Mouse (Mus musculus): Measurements from ENCODE around the gene Otud4.
"Not testable (repeated sequence)": the region's sequence is repeated elsewhere in the genome, so short reads cannot be mapped to it uniquely, and the experiment has no call there.

Otud4 gene

GRCm38 (mm10) chr8:79638707-79639549 is 490 bp upstream of the Otud4 start:
- DNase-seq = peak; percentile 95 to 98

- DNase-seq = no peak
These were observed 1.7 kb downstream of the Otud4 start for GRCm38 (mm10) chr8:79641119-79641518.

- no peak for DNase-seq
These were observed 10.2 kb downstream of the Otud4 start for GRCm38 (mm10) chr8:79649569-79649968.

- no peak for DNase-seq
These were observed 10.9 kb downstream of the Otud4 start for GRCm38 (mm10) chr8:79650158-79650814.

GRCm38 (mm10) chr8:79653736-79654135 is 14.3 kb downstream of the Otud4 start:
- no peak for DNase-seq

GRCm38 (mm10) chr8:79658715-79659114 is 19.3 kb downstream of the Otud4 start:
- DNase-seq = not testable (repeated sequence)

GRCm38 (mm10) chr8:79676461-79676860 is 37.0 kb downstream of the Otud4 start:
- DNase-seq = no peak

- DNase-seq = no peak
These were observed 39.6 kb downstream of the Otud4 start for GRCm38 (mm10) chr8:79679005-79679404.

- DNase-seq = not testable (repeated sequence)
These were observed 40.7 kb downstream of the Otud4 start for GRCm38 (mm10) chr8:79680083-79680482.

GRCm38 (mm10) chr8:79680555-79680954 is 41.1 kb downstream of the Otud4 start:
- DNase-seq = peak; percentile 24 to 26

GRCm38 (mm10) chr8:79680965-79681364 is 41.5 kb downstream of the Otud4 start:
- DNase-seq = no peak

- not testable (repeated sequence) for DNase-seq
These were observed 46.5 kb downstream of the Otud4 start for GRCm38 (mm10) chr8:79685927-79686326.

GRCm38 (mm10) chr8:79692531-79692930 is 53.1 kb downstream of the Otud4 start:
- DNase-seq = no peak

- no peak for DNase-seq
These were observed 67.3 kb downstream of the Otud4 start for GRCm38 (mm10) chr8:79706687-79707086.

- DNase-seq = peak; percentile 97 to 99
These were observed 71.9 kb downstream of the Otud4 start, which contains the start of the genes Abce1 and Anapc10 for GRCm38 (mm10) chr8:79711064-79711961. Gene Abce1 (minus strand): TSS chr8:79711740. Gene Anapc10 (plus strand): TSS chr8:79711820.

- DNase-seq = no peak
These were observed 73.3 kb downstream of the Otud4 start for GRCm38 (mm10) chr8:79712676-79713075.

GRCm38 (mm10) chr8:79721537-79721936 is 82.1 kb downstream of the Otud4 start:
- DNase-seq = no peak

GRCm38 (mm10) chr8:79723308-79723707 is 83.9 kb downstream of the Otud4 start:
- DNase-seq = no peak

- DNase-seq = no peak
These were observed 85.2 kb downstream of the Otud4 start for GRCm38 (mm10) chr8:79724589-79724988.
